Mouse (Mus musculus) layer of hippocampus, adult 11-12 months (tissue): Measurements from ENCODE around the gene Ypel1.
A peak's percentile ranks its signal among the peaks of the same experiment; 100 is the strongest.

ENCODE experiments used
- DNase-seq: peaks from one replicate; pipeline ENCODE4 v3.0.0; 2022; ENCODE audit warnings: low spot score

Gene Ypel1

GRCm38 (mm10) chr16:17086669-17087193 is 17.2 kb downstream of the Ypel1 start:
- DNase-seq: no peak

DNA sequence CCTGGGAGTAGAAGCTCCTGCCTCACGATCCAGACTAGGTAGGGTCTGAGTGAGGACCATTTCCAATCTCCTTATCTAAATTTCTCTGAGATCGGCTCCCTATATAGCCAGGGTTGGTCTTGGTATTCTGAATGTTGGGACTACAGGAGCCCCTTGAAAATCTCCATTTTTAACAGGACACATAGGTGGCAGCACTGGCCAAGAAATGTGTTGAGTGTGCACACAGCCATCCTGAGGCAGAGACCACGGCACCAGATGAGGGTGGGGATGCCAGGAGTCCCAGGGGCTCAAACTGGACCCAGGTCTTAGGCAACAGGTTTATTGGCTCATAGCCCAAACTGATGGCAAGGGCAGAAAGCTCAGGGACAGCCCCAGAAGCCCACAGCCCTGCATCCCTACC is 18.9 kb downstream of the Ypel1 start:
- DNase-seq: no peak

DNA sequence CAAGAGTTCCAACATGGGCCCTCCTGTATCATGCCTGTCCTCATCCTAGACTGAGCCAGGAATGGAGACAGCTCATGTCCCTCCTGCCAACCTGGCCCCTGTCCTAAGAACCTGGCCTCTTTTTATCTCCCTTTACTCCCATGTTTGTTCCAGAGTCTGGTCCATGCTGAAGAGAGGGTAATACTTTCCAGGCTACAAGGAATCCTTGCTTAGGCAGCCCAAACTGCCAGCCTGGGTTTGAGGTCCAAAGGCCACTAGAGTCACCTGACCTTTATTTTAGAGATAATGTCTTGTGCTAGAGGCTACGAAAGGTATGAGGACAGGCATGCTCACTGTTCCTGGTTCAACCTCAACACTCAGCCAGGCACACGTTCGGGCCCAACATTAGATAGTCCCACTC is 27.4 kb downstream of the Ypel1 start:
- DNase-seq: no peak

GRCm38 (mm10) chr16:17102630-17103220 is 33.2 kb downstream of the Ypel1 start:
- no peak for DNase-seq

DNA sequence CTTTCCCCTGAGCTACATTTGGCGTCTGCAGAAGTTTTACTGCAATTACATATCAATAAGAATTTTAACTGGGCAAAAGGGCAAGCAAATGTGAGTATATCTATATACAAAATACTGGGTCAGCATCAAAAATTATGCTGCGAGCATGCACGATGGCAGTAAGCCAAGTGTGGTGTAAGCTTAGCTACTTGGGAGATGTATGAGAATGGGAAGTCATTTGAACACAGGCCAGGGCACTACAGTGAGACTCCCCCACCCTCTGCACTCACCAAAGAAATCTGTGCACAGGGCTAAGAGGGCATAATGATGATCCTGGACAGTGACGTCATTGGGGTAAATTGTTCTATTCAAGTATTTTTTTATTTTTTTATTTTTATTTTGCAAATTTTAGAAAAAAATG is 35.1 kb downstream of the Ypel1 start:
- no peak for DNase-seq

- DNase-seq: peak; percentile 76
Observed at GRCm38 (mm10) chr16:17110771-17111743, 41.6 kb downstream of the Ypel1 start, which contains the start of gene Ppil2. TSS of gene Ppil2 (minus strand) at chr16:17111257.

DNA sequence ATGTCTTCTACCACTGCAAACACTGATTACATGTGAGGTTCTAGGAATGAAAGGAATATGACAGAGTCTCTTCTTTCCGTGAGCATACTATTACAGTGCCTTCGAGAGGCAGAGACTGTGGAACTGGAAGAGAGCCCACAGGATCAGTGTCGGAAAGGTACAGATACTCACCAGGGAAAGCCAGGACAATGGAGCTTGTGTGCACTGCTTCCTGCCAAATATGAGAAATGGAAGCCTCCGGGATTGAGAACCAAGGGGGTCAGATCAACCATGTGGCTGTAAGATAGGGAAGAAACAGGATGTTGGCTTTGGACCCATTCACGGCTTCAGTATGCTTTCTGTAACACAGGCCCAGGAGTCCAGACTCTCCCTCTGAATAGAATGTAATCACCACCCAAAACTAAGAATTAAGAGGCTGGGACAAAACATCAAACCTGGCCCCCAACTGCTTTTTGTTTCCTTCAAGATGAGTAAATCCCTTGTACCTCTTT is 47.9 kb downstream of the Ypel1 start:
- DNase-seq: no peak

DNA sequence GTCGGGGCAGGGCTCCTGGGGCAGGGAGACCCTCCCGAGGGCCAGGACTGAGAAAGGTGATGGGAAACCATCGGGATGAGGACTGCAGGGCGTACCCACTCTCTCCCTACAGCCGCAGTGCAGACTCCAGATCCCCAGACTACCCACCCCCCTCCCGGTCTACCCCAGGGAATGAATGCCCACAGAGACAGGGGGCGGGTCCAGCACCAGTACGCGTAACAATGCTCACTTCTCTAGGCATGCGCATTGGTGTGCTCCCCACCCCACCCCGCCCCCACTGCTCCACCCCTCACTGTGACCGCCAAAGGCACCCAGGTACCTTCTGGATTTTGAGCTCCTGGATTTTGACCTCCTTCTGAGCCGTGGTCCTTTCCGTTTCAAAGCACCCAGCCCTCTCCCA is 52.1 kb downstream of the Ypel1 start:
- no peak for DNase-seq

- no peak for DNase-seq
Observed at GRCm38 (mm10) chr16:17124119-17124870, 54.8 kb downstream of the Ypel1 start.

DNA sequence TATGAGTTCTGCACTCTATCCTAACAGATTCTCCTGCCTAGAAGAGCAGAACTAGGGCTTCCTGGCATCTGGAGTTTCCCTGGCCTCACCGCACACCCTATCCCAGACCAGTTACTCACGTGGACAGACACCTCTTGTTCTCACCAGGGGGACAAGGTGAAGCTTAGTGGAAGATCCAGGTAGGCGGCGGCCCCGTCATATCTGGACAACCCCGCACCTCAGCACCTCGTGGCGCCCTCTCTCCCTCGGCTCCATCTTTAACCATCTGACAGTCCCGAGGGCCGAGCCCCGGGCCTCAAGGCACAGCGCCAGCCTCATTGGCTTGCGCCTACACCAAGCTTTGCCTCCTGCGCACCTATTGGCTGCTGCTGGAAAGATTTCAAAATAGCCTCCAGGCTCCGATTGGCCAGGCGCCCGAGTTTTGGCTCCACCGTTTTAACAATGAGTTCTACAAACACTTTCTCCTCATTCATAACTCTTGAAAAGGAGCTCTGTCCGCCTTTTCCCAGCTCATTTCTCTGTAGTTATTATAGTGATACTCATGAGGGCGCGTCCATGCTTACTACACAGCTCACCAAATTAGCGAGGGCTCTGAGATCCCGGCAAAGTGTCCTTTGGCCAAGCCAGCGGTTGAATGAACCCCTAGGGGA is 55.5 kb downstream of the Ypel1 start, which contains the start of gene 2610318N02Rik:
Gene 2610318N02Rik (minus strand): TSS at position 297 of the 650 bp plus-strand sequence.
- DNase-seq: peak; percentile 61

GRCm38 (mm10) chr16:17127292-17127691 is 57.8 kb downstream of the Ypel1 start:
- peak; percentile 55 for DNase-seq

DNA sequence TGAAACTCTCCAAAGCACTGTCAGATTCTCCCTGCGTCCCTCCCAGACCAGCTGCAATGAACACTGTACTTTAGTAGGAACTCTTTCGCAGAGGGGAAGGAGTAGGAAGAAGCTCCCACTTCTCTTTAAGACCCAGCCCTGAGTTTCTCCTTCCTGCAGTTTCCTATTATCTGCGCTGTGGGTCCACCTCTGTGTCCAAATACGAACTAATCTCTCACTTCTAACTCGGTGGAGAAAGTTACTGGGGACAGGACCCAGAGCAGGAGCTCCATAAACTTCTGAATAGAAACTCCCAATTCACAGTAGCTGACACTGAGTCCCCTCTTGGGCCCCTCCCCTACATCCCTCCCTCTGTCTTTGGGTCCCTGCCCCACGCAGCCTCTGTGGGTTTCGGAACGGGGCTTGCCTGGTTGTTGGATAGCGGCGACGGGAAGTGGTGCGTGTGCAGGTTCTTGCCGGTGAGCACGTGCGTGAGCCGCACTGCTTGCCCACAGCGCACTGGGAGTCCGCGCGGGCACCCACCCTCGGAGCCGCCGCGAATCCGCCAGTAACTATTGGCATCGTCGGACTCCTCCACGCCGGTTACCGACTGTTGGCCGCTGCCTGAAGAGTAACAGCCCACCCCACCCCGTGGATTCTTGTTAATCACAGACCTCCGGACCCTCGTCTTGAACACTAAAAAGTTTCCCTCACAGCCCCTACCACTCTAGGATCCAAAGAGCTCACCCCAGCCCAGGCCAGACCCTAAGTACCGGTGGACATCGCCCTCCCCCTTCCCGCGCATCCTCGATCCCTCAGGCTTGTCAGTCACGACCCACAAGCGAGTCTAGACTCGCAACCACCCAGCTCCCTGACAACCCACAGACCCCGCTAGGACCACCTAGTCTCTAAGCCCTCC is 61.9 kb downstream of the Ypel1 start:
- DNase-seq: no peak

GRCm38 (mm10) chr16:17132089-17132905 is 62.8 kb downstream of the Ypel1 start, which contains the start of gene Sdf2l1:
TSS of gene Sdf2l1 (minus strand) at chr16:17132383.
- DNase-seq: peak; percentile 99

DNA sequence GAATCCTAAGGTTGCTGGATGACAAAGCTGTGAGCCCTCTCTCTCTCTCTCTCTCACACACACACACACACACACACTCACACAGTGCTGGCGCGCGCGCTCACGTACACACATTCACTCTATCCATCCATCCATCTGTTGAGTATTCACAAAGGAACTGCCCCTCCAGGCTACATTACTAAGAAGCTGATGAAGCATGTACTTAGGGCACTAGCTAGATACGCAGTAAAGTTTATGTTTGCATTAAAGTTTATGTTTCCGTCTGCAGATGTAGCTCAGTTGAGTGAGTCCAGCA is 63.4 kb downstream of the Ypel1 start:
- DNase-seq: no peak
